Mouse (Mus musculus) lung, postnatal 0 days (tissue): ENCODE data around the gene Shq1.

Experiments
- CTCF ChIP-seq: IDR thresholded peaks from 2 replicates; pipeline ENCODE4 v1.5.1; 2016; ENCODE audit warnings: antibody characterized with exemption, mild to moderate bottlenecking
- EP300 ChIP-seq: IDR thresholded peaks from 2 replicates; pipeline ENCODE4 v1.6.1; 2016; ENCODE audit warnings: antibody characterized with exemption, mild to moderate bottlenecking, control low read depth

DNA sequence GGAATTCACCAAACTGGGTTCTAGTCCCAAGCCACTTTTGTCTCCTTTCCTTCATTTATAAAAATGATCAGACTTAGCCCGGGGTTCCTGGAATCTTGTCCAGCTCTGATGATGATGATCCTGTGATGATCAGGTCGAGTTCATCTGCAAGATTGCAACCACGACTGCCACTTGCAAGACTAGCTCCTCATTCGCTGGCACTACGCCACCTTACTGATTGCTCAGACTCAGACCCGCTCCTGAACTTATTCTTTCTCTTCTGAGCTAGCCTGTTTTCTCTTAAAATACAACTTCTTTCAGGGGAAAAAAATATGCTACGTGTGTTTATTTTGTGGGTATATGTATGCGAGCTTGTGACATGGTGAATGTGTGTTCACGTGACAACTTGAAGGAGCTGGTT lies 38.0 kb upstream of the Shq1 start:
- TF ChIP-seq CTCF, result no peak
- no peak for TF ChIP-seq EP300
